Mouse (Mus musculus): ENCODE data around the gene Gm39115.
"Not testable (repeated sequence)": the region's sequence is repeated elsewhere in the genome, so short reads cannot be mapped to it uniquely, and the experiment has no call there.

Gm39115 gene

GRCm38 (mm10) chr7:142135934-142136333 lies at the start of gene Gm39115:
TSS of gene Gm39115 (minus strand) at chr7:142136034.
- not testable (repeated sequence) for DNase-seq (ENCODE audit: low spot score)

- DNase-seq (ENCODE audit: low spot score) = no peak
Observed at GRCm38 (mm10) chr7:142181021-142181420, 45.2 kb upstream of the Gm39115 start.

GRCm38 (mm10) chr7:142178685-142179084 lies 42.9 kb upstream of the Gm39115 start:
- DNase-seq (ENCODE audit: low spot score) = no peak

GRCm38 (mm10) chr7:142175905-142176304 lies 40.1 kb upstream of the Gm39115 start, which contains the start of gene Krtap5-2:
TSS of gene Krtap5-2 (minus strand) at chr7:142176005.
- DNase-seq (ENCODE audit: low spot score) = not testable (repeated sequence)

GRCm38 (mm10) chr7:142169836-142170235 lies 34.0 kb upstream of the Gm39115 start:
- DNase-seq (ENCODE audit: low spot score) = no peak

- not testable (repeated sequence) for DNase-seq (ENCODE audit: low spot score)
Observed at GRCm38 (mm10) chr7:142165639-142166038, 29.8 kb upstream of the Gm39115 start, which contains the start of gene Gm4553. TSS of gene Gm4553 (minus strand) at chr7:142165739.

- DNase-seq (ENCODE audit: low spot score) = no peak
Observed at GRCm38 (mm10) chr7:142159366-142159765, 23.5 kb upstream of the Gm39115 start.

GRCm38 (mm10) chr7:142157013-142157412 lies 21.2 kb upstream of the Gm39115 start, which contains the start of gene Gm29735:
TSS of gene Gm29735 (minus strand) at chr7:142157113.
- not testable (repeated sequence) for DNase-seq (ENCODE audit: low spot score)

- no peak for DNase-seq (ENCODE audit: low spot score)
Observed at GRCm38 (mm10) chr7:142155308-142155707, 19.5 kb upstream of the Gm39115 start.

GRCm38 (mm10) chr7:142152191-142152590 lies 16.4 kb upstream of the Gm39115 start:
- DNase-seq (ENCODE audit: low spot score) = no peak

- no peak for DNase-seq (ENCODE audit: low spot score)
Observed at GRCm38 (mm10) chr7:142148633-142149032, 12.8 kb upstream of the Gm39115 start.

- DNase-seq (ENCODE audit: low spot score) = peak; percentile 68
Observed at GRCm38 (mm10) chr7:142146033-142146432, 10.2 kb upstream of the Gm39115 start.

GRCm38 (mm10) chr7:142145413-142145940 lies 9.6 kb upstream of the Gm39115 start:
- no peak for DNase-seq (ENCODE audit: low spot score)

- no peak for DNase-seq (ENCODE audit: low spot score)
Observed at GRCm38 (mm10) chr7:142144507-142144906, 8.7 kb upstream of the Gm39115 start, which contains the start of gene Gm45337. TSS of gene Gm45337 (minus strand) at chr7:142144607.

GRCm38 (mm10) chr7:142143506-142144010 lies 7.7 kb upstream of the Gm39115 start:
- DNase-seq (ENCODE audit: low spot score) = not testable (repeated sequence)

- DNase-seq (ENCODE audit: low spot score) = no peak
Observed at GRCm38 (mm10) chr7:142140696-142141095, 4.9 kb upstream of the Gm39115 start.

- no peak for DNase-seq (ENCODE audit: low spot score)
Observed at GRCm38 (mm10) chr7:142134206-142134995, 1.4 kb downstream of the Gm39115 start.

- no peak for DNase-seq (ENCODE audit: low spot score)
Observed at GRCm38 (mm10) chr7:142128843-142129242, 7.0 kb downstream of the Gm39115 start.

- not testable (repeated sequence) for DNase-seq (ENCODE audit: low spot score)
Observed at GRCm38 (mm10) chr7:142120629-142121028, 15.2 kb downstream of the Gm39115 start, which contains the start of gene Gm45618. TSS of gene Gm45618 (minus strand) at chr7:142120729.

GRCm38 (mm10) chr7:142119632-142120031 lies 16.2 kb downstream of the Gm39115 start:
- no peak for DNase-seq (ENCODE audit: low spot score)

GRCm38 (mm10) chr7:142104747-142105146 lies 31.1 kb downstream of the Gm39115 start:
- DNase-seq (ENCODE audit: low spot score) = no peak

- DNase-seq (ENCODE audit: low spot score) = peak; percentile 88
Observed at GRCm38 (mm10) chr7:142097776-142098175, 38.1 kb downstream of the Gm39115 start.

- DNase-seq (ENCODE audit: low spot score) = no peak
Observed at GRCm38 (mm10) chr7:142096701-142097100, 39.1 kb downstream of the Gm39115 start.

Measured in testis, postnatal 10 days (tissue).